Mouse (Mus musculus) right cerebral cortex, postnatal 36 days (tissue): Measurements from ENCODE around the gene Pold2.
"Not testable (repeated sequence)": the region's sequence is repeated elsewhere in the genome, so short reads cannot be mapped to it uniquely, and the experiment has no call there.

Source experiments
- DNase-seq, 2 experiments: peaks; one replicate each; pipeline ENCODE4 v3.0.0; 2022; ENCODE audit warnings: low spot score in 2 of 2, mixed read lengths in 1 of 2

Pold2 gene

DNA sequence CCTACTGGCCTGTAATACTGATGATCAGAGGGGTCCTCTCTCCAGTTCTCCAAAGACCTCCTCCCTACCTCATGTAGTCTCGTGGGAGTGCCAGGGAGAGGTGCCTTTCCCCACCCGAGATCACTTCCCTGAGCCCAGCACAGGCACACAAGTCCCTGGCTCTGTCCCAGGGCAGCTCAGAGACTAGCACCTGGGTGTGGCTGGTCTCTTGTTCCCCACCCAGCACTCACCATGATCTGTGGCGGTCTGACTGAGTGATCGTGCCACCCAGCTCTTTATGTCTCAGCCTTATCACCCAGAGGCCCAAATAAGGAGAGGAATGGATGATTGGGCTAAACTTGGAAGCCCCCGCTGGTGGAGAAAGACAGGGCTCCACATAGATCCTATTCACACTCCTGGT lies 20.4 kb upstream of the Pold2 start, which contains the start of gene Myl7:
Gene Myl7 (minus strand): TSS at position 252 of the 400 bp plus-strand sequence.
- DNase-seq: no peak

DNA sequence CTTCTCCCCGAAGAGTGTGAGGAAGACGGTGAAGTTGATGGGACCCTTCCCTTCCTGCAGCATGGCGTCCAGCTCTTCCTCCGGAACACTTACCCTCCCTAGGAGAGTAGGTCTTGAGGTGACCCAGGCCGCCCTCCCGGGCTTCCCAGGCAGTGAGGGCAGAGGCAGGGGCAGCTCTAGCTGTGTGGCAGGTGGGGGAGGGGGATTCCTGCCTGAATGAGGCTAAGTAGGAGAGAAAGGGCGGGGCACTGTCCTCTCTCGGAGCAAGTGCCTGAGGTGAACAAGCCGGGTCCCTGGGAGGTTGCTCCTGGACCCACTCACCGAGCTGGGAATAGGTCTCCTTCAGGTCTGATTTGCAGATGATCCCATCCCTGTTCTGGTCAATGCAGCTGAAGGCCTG lies 19.7 kb upstream of the Pold2 start:
- DNase-seq: no peak

DNA sequence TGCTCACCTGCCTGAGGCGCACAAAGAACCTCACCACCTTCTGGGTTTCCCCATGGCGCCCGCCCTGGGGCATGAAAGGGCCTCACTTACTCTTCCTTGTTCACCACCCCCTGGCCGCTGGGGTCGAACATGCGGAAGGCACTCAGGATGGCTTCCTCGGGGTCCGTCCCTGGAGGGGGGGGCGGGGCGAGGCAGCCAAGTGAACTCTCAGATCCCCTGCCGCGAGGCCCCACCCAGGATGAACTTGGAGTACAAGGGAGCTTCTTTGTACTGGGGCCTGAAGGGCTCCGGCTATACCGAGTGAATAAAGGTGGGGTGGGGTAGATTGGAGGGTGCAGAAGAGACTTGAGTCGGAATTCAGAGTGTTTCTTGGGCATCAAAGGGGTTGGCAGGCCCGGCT lies 19.1 kb upstream of the Pold2 start:
- no peak for DNase-seq

DNA sequence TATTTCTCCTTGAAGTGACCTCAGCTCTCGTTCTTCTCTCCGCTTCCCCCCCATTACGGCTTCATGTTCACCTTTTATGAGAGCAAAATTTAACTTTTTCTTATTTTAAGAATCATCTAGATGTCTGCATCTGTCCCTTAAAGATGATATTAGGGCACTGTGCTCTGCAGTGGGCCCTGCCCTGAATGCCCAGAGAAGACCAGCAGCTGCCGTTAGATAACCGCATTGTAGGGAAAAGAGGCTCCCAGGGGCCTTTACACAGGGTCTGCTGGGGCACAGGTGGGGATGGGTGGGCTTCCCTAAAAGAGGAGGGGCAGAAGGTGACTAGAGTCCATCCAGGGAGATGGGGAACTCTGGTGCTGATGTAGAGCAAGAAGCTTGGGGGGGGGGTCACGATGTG lies 15.7 kb upstream of the Pold2 start:
- no peak for DNase-seq

DNA sequence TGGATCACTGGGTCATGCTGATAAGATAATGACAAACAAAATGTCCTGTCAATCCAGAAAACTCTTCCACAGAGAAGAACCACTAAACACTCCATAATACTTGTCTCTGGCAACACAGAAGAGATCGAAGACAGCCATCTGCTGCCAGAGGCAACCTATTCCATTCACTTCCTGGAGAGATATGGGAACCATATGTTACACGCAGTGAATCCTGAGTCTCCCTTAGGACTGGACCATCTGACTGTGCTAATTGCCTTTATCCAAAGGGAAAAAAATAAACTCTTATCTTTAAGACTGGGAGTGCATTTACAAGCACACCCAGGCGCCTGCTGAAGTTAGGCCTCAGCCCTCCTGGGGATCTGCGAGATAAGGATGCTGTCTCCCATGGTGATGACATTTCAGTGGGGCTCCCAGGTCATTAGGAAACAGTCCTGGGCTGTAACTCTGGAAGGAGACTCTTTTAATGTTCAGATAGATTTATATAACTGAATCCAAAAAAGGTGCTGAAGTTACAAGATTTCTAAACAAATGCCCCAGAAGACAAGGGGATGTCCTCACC lies 14.8 kb upstream of the Pold2 start:
- no peak for DNase-seq

DNA sequence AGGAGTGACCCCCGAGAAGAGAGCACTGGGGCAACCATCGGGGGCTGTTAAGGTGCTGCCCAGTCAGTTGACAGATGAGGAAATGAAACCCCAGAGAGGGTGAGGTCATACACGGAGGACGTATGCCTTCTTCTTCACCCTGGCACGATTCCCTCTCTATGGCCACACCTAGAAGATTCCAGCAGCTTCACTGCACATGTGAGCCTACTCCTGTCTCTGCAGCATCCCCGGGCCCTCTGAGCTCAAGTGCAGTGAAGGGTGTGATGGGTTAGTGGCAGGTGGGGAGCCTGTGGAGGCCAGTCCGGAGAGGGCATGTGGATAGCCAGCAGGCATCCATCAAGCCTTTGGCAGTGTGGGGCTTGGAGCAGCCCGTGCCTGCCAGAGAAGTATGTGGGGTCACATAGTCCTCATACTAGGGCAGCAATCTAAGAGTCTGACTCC lies 14.1 kb upstream of the Pold2 start:
- no peak for DNase-seq

DNA sequence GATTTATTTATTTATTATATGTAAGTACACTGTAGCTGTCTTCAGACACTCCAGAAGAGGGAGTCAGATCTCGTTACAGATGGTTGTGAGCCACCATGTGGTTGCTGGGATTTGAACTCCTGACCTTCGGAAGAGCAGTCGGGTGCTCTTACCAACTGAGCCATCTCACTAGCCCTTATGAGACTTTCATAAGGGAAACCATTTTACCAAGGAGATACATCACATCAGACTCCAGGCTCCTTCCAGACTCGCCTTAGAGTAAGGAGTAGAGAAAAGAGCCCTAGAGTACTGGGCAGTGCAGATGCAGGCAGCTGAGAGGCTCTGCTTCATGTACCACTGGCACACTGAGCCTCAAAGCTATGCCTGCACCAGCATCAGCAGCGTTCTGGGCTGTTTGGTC lies 10.5 kb upstream of the Pold2 start:
- not testable (repeated sequence) for DNase-seq

DNA sequence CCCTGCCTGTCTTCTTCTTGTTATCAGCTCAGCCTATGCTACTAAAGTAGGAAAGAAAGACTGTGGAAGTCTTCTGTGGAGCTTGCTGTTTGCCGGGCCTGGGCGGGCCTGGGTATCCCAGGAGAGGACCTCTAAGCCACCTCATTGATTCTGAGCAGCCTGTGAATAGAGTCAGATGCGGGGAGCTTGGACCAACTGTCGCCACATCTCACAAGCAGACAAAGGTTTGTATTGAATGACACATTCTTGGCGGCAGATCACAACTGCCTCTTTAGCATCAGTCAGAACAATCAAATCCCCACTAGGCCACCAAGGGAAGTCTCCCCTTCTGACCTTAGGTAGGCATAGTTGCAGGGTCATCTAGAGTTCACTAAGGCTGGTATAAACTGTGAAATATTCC lies 9.2 kb upstream of the Pold2 start:
- DNase-seq: no peak

DNA sequence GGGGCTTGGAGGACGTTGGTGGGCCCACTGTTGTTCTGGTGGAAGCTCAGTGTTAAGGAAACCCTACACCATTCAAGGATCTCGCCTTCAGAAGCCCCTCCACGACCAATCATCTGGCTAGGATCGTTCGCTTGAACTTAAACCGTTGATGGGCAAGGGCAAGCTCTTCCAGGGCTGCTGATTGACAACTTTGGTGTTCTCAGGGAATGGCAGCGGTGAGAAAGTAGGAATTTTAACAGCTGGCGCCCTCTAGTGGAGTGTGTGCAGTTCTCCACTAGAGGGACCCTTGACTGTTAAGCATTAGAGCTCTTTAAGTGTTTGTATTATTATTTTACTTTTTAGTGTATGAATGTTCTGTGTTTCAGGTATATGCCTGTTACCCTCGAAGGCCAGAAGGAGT lies 8.1 kb upstream of the Pold2 start:
- DNase-seq: no peak

DNA sequence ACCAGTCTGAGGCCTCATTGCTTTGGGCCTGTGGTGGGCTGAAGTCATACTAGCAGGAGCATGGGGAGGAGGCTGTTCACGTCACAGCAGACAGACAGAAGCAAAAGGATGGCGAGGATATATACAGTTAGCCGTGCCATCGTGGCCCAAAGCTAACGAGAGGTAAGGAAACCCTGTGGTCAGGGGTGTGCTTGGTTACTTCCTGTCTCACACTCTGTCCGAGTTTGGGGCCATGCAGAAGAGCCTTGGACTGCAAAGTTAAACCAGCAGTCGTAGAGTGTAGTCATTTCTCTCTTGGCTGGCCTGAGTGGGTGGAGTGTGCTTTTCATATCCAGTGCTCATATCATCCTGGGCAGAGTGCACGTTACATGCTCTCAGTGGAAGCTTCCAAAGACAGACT lies 4.4 kb upstream of the Pold2 start:
- DNase-seq: no peak

DNA sequence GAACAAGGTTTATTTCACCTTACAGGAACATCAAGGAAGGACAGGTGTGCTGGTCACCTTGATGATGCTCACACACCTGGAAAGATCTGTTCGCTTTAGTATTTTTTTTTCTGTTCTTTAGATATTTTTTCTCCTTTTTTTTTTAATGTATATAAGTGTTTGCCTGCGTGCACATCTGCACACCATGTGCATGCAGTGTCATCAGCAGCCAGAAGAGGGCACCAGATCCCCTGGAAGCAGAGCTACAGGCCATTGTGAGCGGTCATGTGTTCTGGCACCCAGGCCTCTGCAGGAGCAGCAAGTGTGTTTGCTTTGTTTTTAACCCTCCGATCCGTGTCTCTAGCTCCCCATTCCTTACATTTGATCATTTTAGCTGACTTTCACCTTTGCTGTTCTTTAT lies 1.8 kb upstream of the Pold2 start:
- peak in 1 of 2 experiments; percentile 37 for DNase-seq

DNA sequence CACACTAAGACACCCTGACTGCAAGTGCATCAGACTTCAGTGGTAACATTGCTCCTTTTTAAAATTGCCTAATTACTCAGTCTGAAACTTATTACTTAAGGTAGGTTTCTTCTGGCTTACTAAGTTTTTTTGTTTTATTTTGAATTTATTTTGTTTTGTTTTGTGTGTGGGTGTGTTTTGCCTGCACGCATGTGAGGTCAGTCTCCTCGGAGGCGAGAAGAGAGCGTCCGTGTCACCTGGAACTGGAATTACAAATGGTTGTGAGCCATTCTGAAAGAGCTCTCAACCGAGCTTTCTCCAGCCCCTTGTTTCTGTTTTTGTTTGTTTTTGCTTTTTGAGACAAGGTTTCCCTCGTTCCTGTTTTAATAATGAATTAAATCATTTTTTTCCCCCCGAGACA lies 569 bp upstream of the Pold2 start:
- DNase-seq: no peak

DNA sequence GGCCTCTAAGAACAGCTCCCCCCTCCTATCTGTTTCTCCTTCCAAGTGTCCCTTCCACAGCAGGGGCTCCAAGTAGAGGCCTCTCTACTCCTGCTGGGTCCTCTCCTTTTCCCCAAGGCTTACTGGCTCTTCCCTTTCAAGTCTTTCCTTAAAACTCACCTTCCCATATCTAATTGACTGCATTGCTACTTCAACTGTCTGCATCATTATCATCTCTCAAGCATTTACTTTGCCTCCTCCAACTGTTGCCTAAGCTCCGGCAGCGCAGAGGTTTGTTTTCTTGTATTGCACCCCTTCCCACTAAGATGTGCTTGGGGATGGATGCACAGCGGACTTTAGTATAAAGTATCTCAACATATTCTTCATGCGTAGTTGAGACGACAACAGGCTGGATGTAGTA lies 671 bp downstream of the Pold2 start:
- DNase-seq: no peak

DNA sequence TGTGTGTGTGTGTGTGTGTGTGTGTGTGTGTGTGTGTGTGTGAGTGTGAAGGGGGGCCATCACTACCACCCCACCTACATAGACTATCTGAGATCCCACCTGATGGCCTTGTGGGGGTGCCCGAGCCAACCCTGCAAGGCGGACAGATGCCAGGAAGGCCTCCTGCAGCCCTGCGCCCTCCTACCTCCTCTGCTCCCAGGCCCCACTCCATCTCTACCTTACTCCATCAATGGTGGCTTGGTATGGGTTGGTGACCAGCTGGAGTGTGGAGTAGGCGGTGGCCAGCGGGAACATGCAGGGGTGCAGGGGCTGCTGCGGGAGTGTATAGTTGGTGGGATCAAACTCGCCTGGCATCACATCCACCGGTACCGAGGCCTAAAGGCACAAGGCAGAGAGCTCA lies 4.9 kb downstream of the Pold2 start:
- DNase-seq: no peak

DNA sequence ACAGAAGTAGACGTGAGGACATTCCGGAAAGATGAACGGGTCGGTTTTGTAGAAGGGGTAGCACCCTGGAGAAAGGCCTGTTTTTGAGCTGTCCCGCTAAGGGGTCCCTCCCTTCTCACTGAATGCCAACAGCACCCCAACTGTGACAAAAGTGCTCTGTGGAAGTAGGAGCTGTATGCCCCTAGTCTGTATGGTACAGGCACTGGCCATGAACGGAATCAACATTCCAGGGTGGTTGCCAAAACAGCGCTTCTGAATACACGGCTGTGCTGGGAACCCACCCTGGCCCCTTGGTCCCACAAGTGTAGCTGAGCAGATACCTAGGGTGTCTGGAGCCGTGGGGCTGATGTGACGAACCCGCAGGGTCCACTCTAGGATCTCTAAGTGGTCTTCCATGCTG lies 5.4 kb downstream of the Pold2 start:
- no peak for DNase-seq

DNA sequence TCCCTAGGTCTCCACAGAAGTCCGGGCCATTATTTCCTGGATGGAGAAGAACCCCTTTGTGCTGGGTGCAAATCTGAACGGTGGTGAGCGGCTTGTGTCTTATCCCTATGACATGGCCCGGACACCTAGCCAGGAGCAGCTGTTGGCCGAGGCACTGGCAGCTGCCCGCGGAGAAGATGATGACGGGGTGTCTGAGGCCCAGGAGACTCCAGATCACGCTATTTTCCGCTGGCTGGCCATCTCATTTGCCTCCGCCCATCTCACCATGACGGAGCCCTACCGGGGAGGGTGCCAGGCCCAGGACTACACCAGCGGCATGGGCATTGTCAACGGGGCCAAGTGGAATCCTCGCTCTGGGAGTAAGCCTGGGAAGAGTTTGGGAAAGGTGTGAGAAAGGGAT lies 8.0 kb downstream of the Pold2 start:
- DNase-seq: no peak

DNA sequence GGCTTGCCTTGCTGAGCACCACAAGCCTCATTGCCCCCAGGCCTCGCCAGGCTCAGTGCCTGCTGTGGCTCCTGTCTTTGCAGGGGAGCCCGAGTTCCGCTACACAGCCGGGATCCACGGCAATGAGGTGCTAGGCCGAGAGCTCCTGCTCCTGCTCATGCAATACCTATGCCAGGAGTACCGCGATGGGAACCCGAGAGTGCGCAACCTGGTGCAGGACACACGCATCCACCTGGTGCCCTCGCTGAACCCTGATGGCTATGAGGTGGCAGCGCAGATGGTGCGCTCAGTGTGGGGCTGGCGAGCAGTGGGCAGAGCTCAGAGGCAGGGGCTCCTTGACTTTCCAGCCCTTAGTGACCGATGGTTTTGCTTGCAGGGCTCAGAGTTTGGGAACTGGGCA lies 8.8 kb downstream of the Pold2 start:
- DNase-seq: no peak

DNA sequence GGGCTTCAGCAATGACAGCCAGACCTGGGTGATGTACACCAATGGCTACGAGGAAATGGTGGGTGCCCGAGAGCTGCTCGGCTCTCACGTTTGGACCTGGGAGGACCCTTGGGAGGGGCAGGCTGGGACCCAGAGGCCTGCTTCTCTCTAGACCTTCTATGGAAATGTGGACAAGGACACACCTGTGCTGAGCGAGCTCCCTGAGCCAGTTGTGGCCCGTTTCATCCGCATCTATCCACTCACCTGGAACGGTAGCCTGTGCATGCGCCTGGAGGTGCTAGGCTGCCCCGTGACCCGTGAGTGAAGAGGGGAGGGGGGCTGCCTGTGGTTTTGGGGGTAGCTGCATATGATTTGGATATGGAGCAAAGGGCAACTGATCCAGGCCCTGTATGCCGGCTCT lies 9.8 kb downstream of the Pold2 start:
- DNase-seq: no peak

DNA sequence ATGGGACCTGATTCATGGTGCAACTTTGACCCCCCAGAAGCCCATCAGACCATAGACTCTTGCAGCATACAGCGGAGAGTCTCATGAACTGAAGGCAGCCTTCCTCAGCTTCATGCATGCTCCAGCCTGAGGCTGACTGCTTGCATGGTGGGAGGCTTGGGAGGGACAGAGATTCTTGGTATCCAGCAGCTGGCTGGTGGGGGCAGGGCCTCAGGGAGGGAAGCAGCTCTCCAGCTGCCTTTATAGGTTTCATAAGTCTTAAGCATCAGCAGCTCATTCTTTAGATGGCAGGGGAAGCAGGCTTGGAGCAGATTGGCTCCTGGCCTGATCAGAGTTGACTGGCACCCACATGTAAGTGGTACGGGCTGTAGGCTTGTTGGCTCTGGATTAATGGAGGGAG lies 10.9 kb downstream of the Pold2 start:
- DNase-seq: no peak

DNA sequence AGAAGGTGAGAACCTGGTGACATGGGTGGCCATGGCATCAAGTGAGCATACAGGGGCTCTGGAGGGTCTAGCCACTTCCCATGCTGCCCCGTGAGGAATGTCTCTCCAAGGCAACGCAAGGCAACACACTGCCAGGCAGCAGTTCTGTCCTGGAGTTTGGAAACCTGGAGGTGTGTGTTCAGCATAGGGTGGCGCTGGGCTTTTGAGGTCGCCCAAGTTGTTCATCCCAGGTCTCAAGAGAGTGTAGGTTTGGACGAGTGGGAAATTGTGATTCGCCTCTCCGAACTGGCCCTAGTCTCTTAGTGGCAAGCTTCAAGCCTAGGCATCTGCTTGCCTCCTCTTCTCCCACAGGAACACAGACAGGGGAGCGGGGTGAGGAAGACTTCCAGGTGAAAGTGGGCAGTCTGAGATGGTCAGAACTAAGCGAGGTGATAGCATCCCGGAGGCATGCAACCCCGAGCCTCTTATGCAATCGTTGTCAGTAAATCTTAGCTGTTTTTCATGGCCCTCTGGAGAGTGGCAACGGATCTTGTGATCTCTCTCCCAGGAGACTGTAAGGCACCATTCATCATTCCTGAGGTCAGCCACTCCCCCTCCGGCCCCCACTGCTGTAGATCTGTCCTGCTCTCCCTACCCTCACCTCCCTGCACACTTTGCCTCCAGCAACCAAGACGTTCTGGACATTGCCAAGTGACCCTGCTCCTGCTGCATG lies 15.5 kb downstream of the Pold2 start:
- DNase-seq: no peak

DNA sequence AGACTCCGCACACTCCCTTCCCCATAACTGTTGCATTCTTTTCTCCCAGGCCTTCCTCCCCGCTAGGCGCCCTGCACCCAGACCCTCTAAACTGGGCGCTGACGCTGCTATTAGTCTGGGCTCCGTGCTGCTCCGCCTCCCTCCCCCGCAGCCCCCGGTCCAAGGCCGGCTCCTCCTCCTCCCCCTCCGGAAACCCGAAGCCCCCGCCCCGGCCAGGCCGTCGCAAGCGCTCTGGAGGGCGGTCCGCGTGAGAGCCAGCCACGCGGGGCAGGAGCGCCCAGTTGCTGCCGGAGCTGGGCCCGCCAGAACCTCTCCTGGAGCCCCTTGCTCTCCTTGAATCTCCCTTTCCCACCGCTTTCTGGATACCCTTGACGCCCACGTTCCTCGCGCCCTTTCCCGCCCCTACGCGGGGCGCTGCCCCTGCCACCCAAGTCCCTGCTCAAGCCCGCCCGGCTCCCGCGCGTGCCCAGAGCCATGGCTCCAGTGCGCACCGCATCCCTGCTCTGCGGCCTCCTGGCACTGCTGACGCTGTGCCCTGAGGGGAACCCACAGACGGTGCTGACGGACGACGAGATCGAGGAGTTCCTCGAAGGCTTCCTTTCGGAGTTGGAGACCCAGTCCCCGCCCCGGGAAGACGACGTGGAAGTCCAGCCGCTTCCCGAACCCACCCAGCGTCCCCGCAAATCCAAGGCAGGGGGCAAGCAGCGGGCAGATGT lies 16.3 kb downstream of the Pold2 start, which contains the start of gene Aebp1:
Gene Aebp1 (plus strand): TSS at position 270 of the 716 bp plus-strand sequence.
- no peak for DNase-seq

DNA sequence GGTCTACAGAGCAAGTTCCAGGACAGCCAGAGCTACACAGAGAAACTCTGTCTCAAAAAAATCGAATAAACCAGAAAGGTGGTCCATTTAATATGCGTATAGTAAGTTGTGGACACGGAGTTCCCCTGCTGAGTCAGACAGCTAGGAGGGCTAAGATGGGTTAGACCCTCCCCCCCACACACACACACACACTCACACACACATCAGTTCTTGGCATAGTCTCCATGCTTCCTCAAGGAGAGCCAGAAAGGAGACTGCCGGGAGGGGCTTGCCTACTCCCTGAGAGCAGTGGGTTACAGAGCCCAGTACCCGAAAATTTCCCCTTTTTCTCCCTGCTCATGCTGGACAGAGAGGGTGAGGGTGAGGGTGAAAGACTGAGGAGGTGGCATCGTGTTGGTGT lies 17.5 kb downstream of the Pold2 start:
- no peak for DNase-seq

DNA sequence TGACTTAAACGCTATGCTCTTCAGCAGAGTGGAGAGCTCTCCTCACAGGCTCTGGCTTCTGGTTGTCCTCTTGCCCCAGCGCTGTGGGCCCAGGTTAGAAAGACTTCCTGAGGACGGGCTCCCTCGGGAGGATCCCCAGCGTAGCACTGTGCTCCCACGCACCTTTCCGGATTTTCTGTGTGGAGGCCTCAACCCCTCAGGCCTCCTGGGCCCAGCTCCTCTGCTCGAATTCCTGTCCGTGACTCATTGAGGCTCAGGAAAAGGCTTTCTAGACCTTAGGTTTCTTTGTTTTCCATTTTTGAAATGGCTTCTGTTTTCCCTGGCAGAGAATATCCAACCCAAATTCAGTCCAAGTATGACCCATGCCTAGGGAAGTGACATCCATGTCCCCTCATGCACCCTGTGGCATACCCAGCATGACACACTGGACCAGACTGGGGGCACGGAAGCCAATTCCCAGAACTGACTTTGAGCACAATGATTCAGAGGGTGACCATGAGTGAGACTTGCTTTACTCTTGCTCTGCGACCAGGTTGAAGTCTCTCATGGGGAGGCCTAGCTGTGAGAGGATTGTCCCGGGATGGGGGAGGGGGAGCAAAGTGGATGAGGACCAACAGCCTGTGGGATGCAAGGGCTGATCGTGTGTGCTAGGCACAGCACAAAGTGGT lies 18.1 kb downstream of the Pold2 start:
- no peak for DNase-seq
